Mouse (Mus musculus): ENCODE data around the gene Mrpl51. TPM values are rescaled to one million over a fixed set of nuclear protein-coding genes. Genes with fewer than 3 reads are reported as not detected.

The Mrpl51 gene
- total RNA-seq, 2 experiments from 2014 or later = 70.4 to 73.6 TPM

- intact Hi-C loops (cut with DNase I) = no loop called here
These were observed 29.6 kb downstream of the Mrpl51 start for GRCm38 (mm10) chr6:125221115-125221745.

GRCm38 (mm10) chr6:125222146-125222545 lies 30.5 kb downstream of the Mrpl51 start:
- intact Hi-C loops (cut with DNase I) = no loop called here
- no peak for DNase-seq (ENCODE audit: low spot score in 2 of 2)

More at GRCm38 (mm10) chr6:125221115-125221745, 29.6 kb downstream of the Mrpl51 start:
- no peak for DNase-seq (ENCODE audit: low spot score in 2 of 2)

- no peak for DNase-seq (ENCODE audit: low spot score in 2 of 2)
- intact Hi-C loops (cut with DNase I) = no loop called here
These were observed 31.0 kb downstream of the Mrpl51 start for GRCm38 (mm10) chr6:125222577-125222976.

GRCm38 (mm10) chr6:125225518-125226115 lies 34.0 kb downstream of the Mrpl51 start:
- intact Hi-C loops (cut with DNase I) = no loop called here
- peak in 1 of 2 experiments; percentile 87 for DNase-seq (ENCODE audit: low spot score in 2 of 2)

GRCm38 (mm10) chr6:125230571-125230970 lies 39.0 kb downstream of the Mrpl51 start:
- intact Hi-C loops (cut with DNase I) = no loop called here
- no peak for DNase-seq (ENCODE audit: low spot score in 2 of 2)

GRCm38 (mm10) chr6:125231117-125232044 lies 39.8 kb downstream of the Mrpl51 start, which contains the start of gene Tapbpl:
TSS of gene Tapbpl (minus strand) at chr6:125231860.
- intact Hi-C loops (cut with DNase I) = no loop called here
- peak; percentile 41 to 50 for DNase-seq (ENCODE audit: low spot score in 2 of 2)

- intact Hi-C loops (cut with DNase I) = no loop called here
- DNase-seq (ENCODE audit: low spot score in 2 of 2) = no peak
These were observed 40.4 kb downstream of the Mrpl51 start for GRCm38 (mm10) chr6:125232045-125232437.

- intact Hi-C loops (cut with DNase I) = no loop called here
These were observed 40.9 kb downstream of the Mrpl51 start for GRCm38 (mm10) chr6:125232516-125232915.

GRCm38 (mm10) chr6:125233816-125234519 lies 42.4 kb downstream of the Mrpl51 start:
- no peak for DNase-seq (ENCODE audit: low spot score in 2 of 2)
- intact Hi-C loops (cut with DNase I) = no loop called here

More at GRCm38 (mm10) chr6:125232516-125232915, 40.9 kb downstream of the Mrpl51 start:
- no peak for DNase-seq (ENCODE audit: low spot score in 2 of 2)

- intact Hi-C loops (cut with DNase I) = no loop called here
- DNase-seq (ENCODE audit: low spot score in 2 of 2) = no peak
These were observed 42.9 kb downstream of the Mrpl51 start for GRCm38 (mm10) chr6:125234520-125234828.

GRCm38 (mm10) chr6:125236341-125236740 lies 44.7 kb downstream of the Mrpl51 start:
- DNase-seq (ENCODE audit: low spot score in 2 of 2) = no peak
- intact Hi-C loops (cut with DNase I) = no loop called here

GRCm38 (mm10) chr6:125236782-125237181 lies 45.2 kb downstream of the Mrpl51 start, which contains the start of gene Cd27:
TSS of gene Cd27 (minus strand) at chr6:125237010.
- DNase-seq (ENCODE audit: low spot score in 2 of 2) = no peak
- intact Hi-C loops (cut with DNase I) = no loop called here

GRCm38 (mm10) chr6:125237421-125237820 lies 45.8 kb downstream of the Mrpl51 start:
- no peak for DNase-seq (ENCODE audit: low spot score in 2 of 2)
- intact Hi-C loops (cut with DNase I) = no loop called here

- intact Hi-C loops (cut with DNase I) = no loop called here
- DNase-seq (ENCODE audit: low spot score in 2 of 2) = no peak
These were observed 46.8 kb downstream of the Mrpl51 start for GRCm38 (mm10) chr6:125238396-125238795.

- DNase-seq (ENCODE audit: low spot score in 2 of 2) = no peak
- intact Hi-C loops (cut with DNase I) = no loop called here
These were observed 47.9 kb downstream of the Mrpl51 start for GRCm38 (mm10) chr6:125239547-125239946.

GRCm38 (mm10) chr6:125240617-125241016 lies 49.0 kb downstream of the Mrpl51 start:
- DNase-seq (ENCODE audit: low spot score in 2 of 2) = no peak
- intact Hi-C loops (cut with DNase I) = no loop called here

- intact Hi-C loops (cut with DNase I) = no loop called here
- DNase-seq (ENCODE audit: low spot score in 2 of 2) = no peak
These were observed 50.0 kb downstream of the Mrpl51 start for GRCm38 (mm10) chr6:125241566-125241965.

- DNase-seq (ENCODE audit: low spot score in 2 of 2) = no peak
- intact Hi-C loops (cut with DNase I) = no loop called here
These were observed 53.0 kb downstream of the Mrpl51 start for GRCm38 (mm10) chr6:125244551-125244950.

Data from left cerebral cortex, postnatal 25 days (tissue).